Mouse (Mus musculus) gastrocnemius, postnatal 25 days (tissue): ENCODE results near the gene Setd3. TPM values are rescaled to one million over a fixed set of nuclear protein-coding genes. Genes with fewer than 3 reads are reported as not detected.

ENCODE experiments used
- DNase-seq: peaks from one replicate; pipeline ENCODE4 v3.0.0; 2022
- long read RNA-seq, 2 experiments: library from polyadenylated mRNA; stranded (forward); transcript quantifications; one replicate each; pipeline ENCODE4 v2.0.0; 2021
- total RNA-seq, 2 experiments: library from RNA; stranded (reverse); gene quantifications; 1 replicate in 1 of 2; 2 replicates in 1 of 2; pipeline ENCODE4 v1.2.3; 2021

Setd3 gene
- 10 to 100 TPM; 79.3 to 80.6 TPM for total RNA-seq
- long read RNA-seq, experiment 1, transcript Setd3-201 (13 exons, 2,755 nt): major isoform, 33 of 53 reads
- long read RNA-seq, experiment 1, partial matches to known transcripts: 9 of 53 reads
- long read RNA-seq, experiment 1, other reads (novel, unspliced or antisense): 10 of 53 reads
- long read RNA-seq, experiment 2, transcript Setd3-201 (13 exons, 2,755 nt): major isoform, 72 of 103 reads
- long read RNA-seq, experiment 2, partial matches to known transcripts: 5 of 103 reads
- long read RNA-seq, experiment 2, other reads (novel, unspliced or antisense): 25 of 103 reads

GRCm38 (mm10) chr12:108179246-108179320, at the start of gene Setd3:
Setd3 (minus strand) TSS chr12:108179314.
- DNase-seq: no peak

- no peak for DNase-seq
Observed at GRCm38 (mm10) chr12:108227527-108227926, 48.4 kb upstream of the Setd3 start.

- no peak for DNase-seq
Observed at GRCm38 (mm10) chr12:108226941-108227340, 47.8 kb upstream of the Setd3 start.

- no peak for DNase-seq
Observed at GRCm38 (mm10) chr12:108226216-108226615, 47.1 kb upstream of the Setd3 start.

GRCm38 (mm10) chr12:108225781-108226180, 46.7 kb upstream of the Setd3 start:
- no peak for DNase-seq

GRCm38 (mm10) chr12:108223357-108223756, 44.2 kb upstream of the Setd3 start:
- no peak for DNase-seq

GRCm38 (mm10) chr12:108221712-108222111, 42.6 kb upstream of the Setd3 start:
- no peak for DNase-seq

GRCm38 (mm10) chr12:108221206-108221605, 42.1 kb upstream of the Setd3 start:
- no peak for DNase-seq

GRCm38 (mm10) chr12:108220621-108221020, 41.5 kb upstream of the Setd3 start:
- DNase-seq: no peak

GRCm38 (mm10) chr12:108219825-108220616, 40.9 kb upstream of the Setd3 start:
- DNase-seq: no peak

GRCm38 (mm10) chr12:108219163-108219562, 40.0 kb upstream of the Setd3 start:
- no peak for DNase-seq

- no peak for DNase-seq
Observed at GRCm38 (mm10) chr12:108217572-108217971, 38.5 kb upstream of the Setd3 start.

GRCm38 (mm10) chr12:108216611-108217370, 37.7 kb upstream of the Setd3 start:
- no peak for DNase-seq

GRCm38 (mm10) chr12:108215090-108215489, 36.0 kb upstream of the Setd3 start:
- DNase-seq: no peak

- DNase-seq: no peak
Observed at GRCm38 (mm10) chr12:108213090-108214041, 34.3 kb upstream of the Setd3 start.

GRCm38 (mm10) chr12:108212476-108212875, 33.4 kb upstream of the Setd3 start:
- DNase-seq: no peak

- no peak for DNase-seq
Observed at GRCm38 (mm10) chr12:108212071-108212470, 33.0 kb upstream of the Setd3 start.

- DNase-seq: no peak
Observed at GRCm38 (mm10) chr12:108210623-108211022, 31.5 kb upstream of the Setd3 start.

- DNase-seq: peak; percentile 65
Observed at GRCm38 (mm10) chr12:108208726-108209438, 29.8 kb upstream of the Setd3 start.

GRCm38 (mm10) chr12:108208216-108208615, 29.1 kb upstream of the Setd3 start:
- no peak for DNase-seq

- DNase-seq: peak; percentile 56
Observed at GRCm38 (mm10) chr12:108206641-108207040, 27.5 kb upstream of the Setd3 start.

- no peak for DNase-seq
Observed at GRCm38 (mm10) chr12:108204978-108205377, 25.9 kb upstream of the Setd3 start.
